Mouse (Mus musculus) small intestine, adult 2 months (tissue): ENCODE data around the gene Gm7544.
"Not testable (repeated sequence)": the region's sequence is repeated elsewhere in the genome, so short reads cannot be mapped to it uniquely, and the experiment has no call there.

ENCODE experiments used
- CTCF ChIP-seq: fragments of 200-500 bp; IDR thresholded peaks from 2 replicates; pipeline ENCODE4 v1.5.1; 2012; ENCODE audit warnings: low read depth, mild to moderate bottlenecking, control low read depth, inconsistent platforms, low read length, moderate library complexity, mixed read lengths; ENCODE audit not compliant: insufficient replicate concordance, insufficient read length; ENCODE audit errors: extremely low read depth
- POLR2A ChIP-seq: fragments of 200-500 bp; IDR thresholded peaks from 2 replicates; pipeline ENCODE4 v1.6.1; 2012; ENCODE audit warnings: low read depth, mild to moderate bottlenecking, control low read depth, inconsistent platforms, low read length, moderate library complexity

- not testable (repeated sequence) for TF ChIP-seq CTCF, POLR2A
These were observed 13.3 kb downstream of the Gm7544 start for GRCm38 (mm10) chr1:82942505-82942904.
